Mouse (Mus musculus): ENCODE results near the gene Erg28. TPM values are rescaled to one million over a fixed set of nuclear protein-coding genes. Genes with fewer than 3 reads are reported as not detected.

Erg28 gene
- polyA plus RNA-seq, 1 experiment from 2014 or later, result 108 TPM

- no peak overlapping the region for H3K9ac ChIP-seq (ENCODE audit: low read length)
These were observed 29.9 kb upstream of the Erg28 start for GRCm38 (mm10) chr12:85854271-85854670.

GRCm38 (mm10) chr12:85853836-85854235 lies 29.5 kb upstream of the Erg28 start:
- H3K27me3 ChIP-seq (ENCODE audit: control insufficient read depth, insufficient read depth, low read depth, low read length), result no peaks in the 10 kb centered on the region
- H3K4me2 ChIP-seq (ENCODE audit: low read depth, low read length), result no peak overlapping the region
- H3K36me3 ChIP-seq (ENCODE audit: control insufficient read depth, insufficient read depth, low read length), result peaks cover 7% of the 10 kb centered on the region; the same call in 1 of the 2 replicates
- no peak overlapping the region for H3K9ac ChIP-seq (ENCODE audit: low read length)
- no peaks in the 10 kb centered on the region; the same call in 1 of the 2 replicates for H3K4me1 ChIP-seq (replicated peaks; ENCODE audit: control insufficient read depth, insufficient read depth, low read length)
- 83% methylated on average over 4 of the region's 4 CpGs for WGBS
- no peak for ATAC-seq (ENCODE audit: low read depth)
- H3K27ac ChIP-seq (ENCODE audit: low read length), result no peak overlapping the region
- H3K9me3 ChIP-seq (ENCODE audit: control insufficient read depth, low read length), result no peaks in the 10 kb centered on the region
- H3K4me3 ChIP-seq (ENCODE audit: low read length), result no peak overlapping the region

More at GRCm38 (mm10) chr12:85854271-85854670, 29.9 kb upstream of the Erg28 start:
- no peaks in the 10 kb centered on the region for H3K9me3 ChIP-seq (ENCODE audit: control insufficient read depth, low read length)
- H3K27ac ChIP-seq (ENCODE audit: low read length), result no peak overlapping the region
- ATAC-seq (ENCODE audit: low read depth), result peak; percentile 63; the same call in 1 of the 2 replicates
- no peak overlapping the region for H3K4me3 ChIP-seq (ENCODE audit: low read length)
- WGBS, result 36% methylated on average over 1 of the region's 1 CpGs
- H3K27me3 ChIP-seq (ENCODE audit: control insufficient read depth, insufficient read depth, low read depth, low read length), result no peaks in the 10 kb centered on the region
- peaks cover 7% of the 10 kb centered on the region; the same call in 1 of the 2 replicates for H3K36me3 ChIP-seq (ENCODE audit: control insufficient read depth, insufficient read depth, low read length)
- no peak overlapping the region for H3K4me2 ChIP-seq (ENCODE audit: low read depth, low read length)
- peaks cover 3% of the 10 kb centered on the region for H3K4me1 ChIP-seq (replicated peaks; ENCODE audit: control insufficient read depth, insufficient read depth, low read length)

- Histone ChIP-seq H3K9ac (ENCODE audit: low read length) (no peak overlapping the region), H3K9me3 (ENCODE audit: control insufficient read depth, low read length) (no peaks in the 10 kb centered on the region), H3K4me1 (replicated peaks; ENCODE audit: control insufficient read depth, insufficient read depth, low read length) (no peaks in the 10 kb centered on the region), H3K4me2 (ENCODE audit: low read depth, low read length) (no peak overlapping the region), H3K27me3 (ENCODE audit: control insufficient read depth, insufficient read depth, low read depth, low read length) (no peaks in the 10 kb centered on the region), H3K4me3 (ENCODE audit: low read length) (no peak overlapping the region), H3K27ac (ENCODE audit: low read length) (no peak overlapping the region), H3K36me3 (ENCODE audit: control insufficient read depth, insufficient read depth, low read length) (peaks cover 6% of the 10 kb centered on the region; the same call in 1 of the 2 replicates)
- WGBS, result 73% methylated on average over 8 of the region's 8 CpGs
- no peak for ATAC-seq (ENCODE audit: low read depth)
These were observed 26.3 kb upstream of the Erg28 start for GRCm38 (mm10) chr12:85850661-85851060.

DNA sequence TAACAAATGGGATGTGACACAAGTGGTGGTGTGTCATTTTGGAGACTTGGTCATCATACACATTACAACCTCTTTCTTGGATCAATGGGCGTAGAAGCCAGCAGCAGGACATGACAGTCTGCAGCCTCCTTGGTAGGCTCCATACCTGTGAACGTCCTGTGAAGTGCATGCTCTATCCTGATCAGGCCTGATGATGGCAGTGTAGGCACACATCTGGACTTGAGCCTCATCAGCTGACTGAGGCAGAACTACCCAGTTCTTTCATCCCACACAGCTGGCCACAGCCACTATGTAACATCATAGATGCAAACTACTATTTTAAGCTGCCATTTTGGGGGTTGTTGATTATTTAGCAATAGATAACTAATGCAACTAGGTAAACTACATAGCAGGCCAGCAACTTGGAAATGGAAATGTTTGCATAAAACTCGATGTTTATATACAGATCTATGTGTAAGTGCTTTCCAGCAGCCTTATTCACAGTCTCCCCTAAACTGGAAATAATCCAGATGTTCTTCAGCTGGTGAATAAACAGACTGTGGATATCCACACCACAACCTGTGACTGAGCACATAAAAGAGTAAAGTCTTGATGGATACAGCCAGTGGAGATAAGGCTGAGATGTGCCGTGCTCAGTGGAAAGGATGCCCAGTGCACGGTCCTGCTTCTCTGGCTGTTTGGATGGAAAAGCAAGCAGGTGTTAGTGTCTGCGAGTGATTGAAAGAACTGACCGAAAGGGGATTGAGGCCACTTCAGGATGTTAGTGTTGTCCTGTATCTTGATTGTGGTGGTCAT lies 24.0 kb upstream of the Erg28 start:
- WGBS, result 66% methylated on average over 7 of the region's 7 CpGs
- H3K27ac ChIP-seq (ENCODE audit: low read length), result no peak overlapping the region
- no peak overlapping the region for H3K9ac ChIP-seq (ENCODE audit: low read length)
- H3K36me3 ChIP-seq (ENCODE audit: control insufficient read depth, insufficient read depth, low read length), result peaks cover 3% of the 10 kb centered on the region; the same call in 1 of the 2 replicates
- no peak overlapping the region for H3K4me2 ChIP-seq (ENCODE audit: low read depth, low read length)
- H3K4me3 ChIP-seq (ENCODE audit: low read length), result no peak overlapping the region
- ATAC-seq (ENCODE audit: low read depth), result peak; percentile 78; the same call in 1 of the 2 replicates
- H3K27me3 ChIP-seq (ENCODE audit: control insufficient read depth, insufficient read depth, low read depth, low read length), result no peaks in the 10 kb centered on the region
- no peaks in the 10 kb centered on the region for H3K9me3 ChIP-seq (ENCODE audit: control insufficient read depth, low read length)
- no peaks in the 10 kb centered on the region for H3K4me1 ChIP-seq (replicated peaks; ENCODE audit: control insufficient read depth, insufficient read depth, low read length)

DNA sequence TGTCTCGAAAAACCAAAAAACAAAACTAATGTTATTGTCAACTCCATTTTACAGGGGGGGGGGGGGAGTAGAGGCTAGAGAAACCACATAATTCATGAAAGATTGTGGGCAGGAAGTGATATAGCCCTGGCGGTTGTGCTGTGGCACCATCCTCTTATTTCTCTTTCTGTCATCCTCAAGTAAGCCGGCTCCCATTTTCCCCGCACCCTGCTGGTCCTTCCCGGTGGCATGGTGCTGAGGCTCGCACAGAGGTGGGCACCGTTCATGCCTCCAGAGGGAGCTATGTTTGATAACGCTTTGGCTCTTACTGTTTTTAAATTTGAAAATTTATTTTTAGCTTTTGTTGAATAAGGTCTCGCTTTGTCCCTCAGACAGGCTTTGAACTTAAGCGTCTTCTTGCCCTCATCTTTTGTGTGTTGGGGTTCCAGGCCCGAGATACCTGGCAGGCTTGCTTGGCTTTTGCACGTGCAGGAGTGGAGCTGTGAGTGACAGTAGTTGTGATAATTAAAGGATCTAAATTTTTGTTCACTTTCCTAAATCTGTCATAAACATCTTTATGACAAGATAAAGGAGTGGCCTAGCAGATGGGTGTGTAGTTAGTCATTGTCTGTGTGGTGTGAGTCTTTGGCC lies 15.1 kb upstream of the Erg28 start:
- H3K27me3 ChIP-seq (ENCODE audit: control insufficient read depth, insufficient read depth, low read depth, low read length), result no peaks in the 10 kb centered on the region
- no peaks in the 10 kb centered on the region for H3K4me1 ChIP-seq (replicated peaks; ENCODE audit: control insufficient read depth, insufficient read depth, low read length)
- no peak overlapping the region for H3K27ac ChIP-seq (ENCODE audit: low read length)
- H3K4me3 ChIP-seq (ENCODE audit: low read length), result no peak overlapping the region
- no peak overlapping the region for H3K9ac ChIP-seq (ENCODE audit: low read length)
- no peaks in the 10 kb centered on the region for H3K36me3 ChIP-seq (ENCODE audit: control insufficient read depth, insufficient read depth, low read length)
- no peak overlapping the region for H3K4me2 ChIP-seq (ENCODE audit: low read depth, low read length)
- no peak for ATAC-seq (ENCODE audit: low read depth)
- H3K9me3 ChIP-seq (ENCODE audit: control insufficient read depth, low read length), result no peaks in the 10 kb centered on the region
- 83% methylated on average over 12 of the region's 12 CpGs for WGBS

DNA sequence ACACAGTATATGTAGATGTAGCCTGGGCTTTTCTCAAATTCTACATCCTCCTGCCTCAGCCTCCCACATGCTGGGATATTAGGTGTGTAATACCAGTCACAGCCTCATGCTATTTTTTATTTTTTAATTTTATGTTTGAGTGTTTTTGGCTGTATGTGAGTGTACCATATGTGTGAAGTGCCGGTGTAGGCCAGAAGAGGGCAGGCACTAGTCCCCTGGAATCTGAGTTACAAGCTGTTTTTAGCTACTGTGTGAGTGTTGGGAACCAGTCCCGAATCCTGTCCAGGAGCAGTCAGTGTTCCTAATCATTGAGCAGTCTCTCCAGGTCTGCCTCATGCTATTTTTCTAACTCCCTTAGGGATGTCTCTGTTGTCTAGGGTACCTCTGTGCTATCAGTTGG lies 13.4 kb upstream of the Erg28 start:
- Histone ChIP-seq H3K4me2 (ENCODE audit: low read depth, low read length) (no peak overlapping the region), H3K4me1 (replicated peaks; ENCODE audit: control insufficient read depth, insufficient read depth, low read length) (no peaks in the 10 kb centered on the region), H3K4me3 (ENCODE audit: low read length) (no peak overlapping the region), H3K27me3 (ENCODE audit: control insufficient read depth, insufficient read depth, low read depth, low read length) (no peaks in the 10 kb centered on the region), H3K9me3 (ENCODE audit: control insufficient read depth, low read length) (no peaks in the 10 kb centered on the region), H3K27ac (ENCODE audit: low read length) (no peak overlapping the region), H3K9ac (ENCODE audit: low read length) (no peak overlapping the region), H3K36me3 (ENCODE audit: control insufficient read depth, insufficient read depth, low read length) (no peaks in the 10 kb centered on the region)
- no peak for ATAC-seq (ENCODE audit: low read depth)
- 81% methylated on average over 2 of the region's 2 CpGs for whole genome bisulfite sequencing

DNA sequence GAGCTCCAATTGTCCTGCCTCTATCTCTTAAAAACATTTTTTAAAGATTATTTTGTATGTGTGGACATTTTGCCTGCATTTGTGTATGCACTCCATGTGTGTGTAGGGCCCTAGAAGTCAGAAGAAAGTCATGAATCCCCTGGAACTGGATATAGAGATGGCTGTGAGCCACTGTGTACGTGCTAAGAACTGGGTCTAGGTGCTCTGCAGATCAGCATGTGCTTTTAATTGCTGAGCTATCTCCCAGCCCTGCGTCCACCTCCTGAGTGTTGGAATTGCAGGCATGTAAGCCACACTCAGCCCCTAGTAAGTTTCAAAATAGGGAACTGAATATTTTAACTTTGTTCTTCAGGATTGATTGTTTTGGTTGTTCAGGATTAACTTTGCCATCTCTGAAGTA lies 10.2 kb upstream of the Erg28 start:
- no peaks in the 10 kb centered on the region for H3K9me3 ChIP-seq (ENCODE audit: control insufficient read depth, low read length)
- no peaks in the 10 kb centered on the region for H3K27me3 ChIP-seq (ENCODE audit: control insufficient read depth, insufficient read depth, low read depth, low read length)
- H3K4me3 ChIP-seq (ENCODE audit: low read length), result no peak overlapping the region
- no peak overlapping the region for H3K4me2 ChIP-seq (ENCODE audit: low read depth, low read length)
- ATAC-seq (ENCODE audit: low read depth), result no peak
- H3K4me1 ChIP-seq (replicated peaks; ENCODE audit: control insufficient read depth, insufficient read depth, low read length), result no peaks in the 10 kb centered on the region
- H3K36me3 ChIP-seq (ENCODE audit: control insufficient read depth, insufficient read depth, low read length), result no peaks in the 10 kb centered on the region
- no peak overlapping the region for H3K9ac ChIP-seq (ENCODE audit: low read length)
- WGBS, result 88% methylated on average over 2 of the region's 2 CpGs
- no peak overlapping the region for H3K27ac ChIP-seq (ENCODE audit: low read length)

GRCm38 (mm10) chr12:85830691-85831090 lies 6.3 kb upstream of the Erg28 start:
- no peak overlapping the region for H3K9ac ChIP-seq (ENCODE audit: low read length)
- H3K4me1 ChIP-seq (replicated peaks; ENCODE audit: control insufficient read depth, insufficient read depth, low read length), result no peaks in the 10 kb centered on the region
- ATAC-seq (ENCODE audit: low read depth), result no peak
- 0 out of 2 replicates have a peak, but pooled peaks cover 2% of the 10 kb centered on the region for H3K36me3 ChIP-seq (ENCODE audit: control insufficient read depth, insufficient read depth, low read length)
- WGBS, result 63% methylated on average over 3 of the region's 3 CpGs
- H3K4me3 ChIP-seq (ENCODE audit: low read length), result no peak overlapping the region
- H3K4me2 ChIP-seq (ENCODE audit: low read depth, low read length), result no peak overlapping the region
- H3K27me3 ChIP-seq (ENCODE audit: control insufficient read depth, insufficient read depth, low read depth, low read length), result no peaks in the 10 kb centered on the region
- H3K9me3 ChIP-seq (ENCODE audit: control insufficient read depth, low read length), result no peaks in the 10 kb centered on the region
- no peak overlapping the region for H3K27ac ChIP-seq (ENCODE audit: low read length)

GRCm38 (mm10) chr12:85829866-85830265 lies 5.5 kb upstream of the Erg28 start:
- H3K4me1 ChIP-seq (replicated peaks; ENCODE audit: control insufficient read depth, insufficient read depth, low read length), result no peaks in the 10 kb centered on the region
- no peaks in the 10 kb centered on the region for H3K27me3 ChIP-seq (ENCODE audit: control insufficient read depth, insufficient read depth, low read depth, low read length)
- H3K36me3 ChIP-seq (ENCODE audit: control insufficient read depth, insufficient read depth, low read length), result 0 out of 2 replicates have a peak, but pooled peaks cover 2% of the 10 kb centered on the region
- 87% methylated on average over 3 of the region's 3 CpGs for WGBS
- H3K27ac ChIP-seq (ENCODE audit: low read length), result no peak overlapping the region
- ATAC-seq (ENCODE audit: low read depth), result no peak
- H3K9ac ChIP-seq (ENCODE audit: low read length), result no peak overlapping the region
- no peak overlapping the region for H3K4me2 ChIP-seq (ENCODE audit: low read depth, low read length)
- no peak overlapping the region for H3K4me3 ChIP-seq (ENCODE audit: low read length)
- no peaks in the 10 kb centered on the region for H3K9me3 ChIP-seq (ENCODE audit: control insufficient read depth, low read length)

All from lung, embryonic 16.5 days (tissue).